Mouse (Mus musculus) kidney, embryonic 16.5 days (tissue): ENCODE measurements at regions not wholly inside any gene's neighbourhood (a gene's known extent, or its start where the extent isn't known, plus 50 kb on each side); places are given as distances from the start of the nearest gene placed in this dataset.
"Not testable (repeated sequence)": the region's sequence is repeated elsewhere in the genome, so short reads cannot be mapped to it uniquely, and the experiment has no call there.

Experiments
- ATAC-seq: fragments of 200-750 bp; cut with Nextera tagmentation; 2 replicates; pipeline ENCODE4 v1.8.0; 2017; ENCODE audit warnings: moderate TSS enrichment; ENCODE audit not compliant: low FRiP score, low TSS enrichment
- H3K27ac ChIP-seq: fragments of 300-500 bp; sonication (generic); 2 replicates; pipeline ENCODE4 v1.5.1; 2014; ENCODE audit warnings: low read length
- H3K27me3 ChIP-seq: fragments of 300-500 bp; sonication (generic); 2 replicates; pipeline ENCODE4 v1.6.1; 2014; ENCODE audit warnings: low read length, control low read depth, mixed read lengths; ENCODE audit not compliant: insufficient read depth
- H3K36me3 ChIP-seq: fragments of 300-500 bp; sonication (generic); 2 replicates; pipeline ENCODE4 v1.6.1; 2014; ENCODE audit warnings: low read length, control low read depth, mixed read lengths; ENCODE audit not compliant: insufficient read depth
- H3K4me1 ChIP-seq: fragments of 300-500 bp; sonication (generic); 2 replicates; pipeline ENCODE4 v1.6.1; 2014; ENCODE audit warnings: low read length, control low read depth, mixed read lengths; ENCODE audit not compliant: insufficient read depth
- H3K4me2 ChIP-seq: fragments of 300-500 bp; sonication (generic); replicated peaks from 2 replicates; pipeline ENCODE4 v1.6.1; 2014; ENCODE audit warnings: low read depth, low read length
- H3K4me3 ChIP-seq: fragments of 300-500 bp; sonication (generic); 2 replicates; pipeline ENCODE4 v1.5.1; 2014; ENCODE audit warnings: mild to moderate bottlenecking, low read length
- H3K9ac ChIP-seq: fragments of 300-500 bp; sonication (generic); replicated peaks from 2 replicates; pipeline ENCODE4 v1.6.1; 2014; ENCODE audit warnings: low read length
- H3K9me3 ChIP-seq: fragments of 300-500 bp; sonication (generic); 2 replicates; pipeline ENCODE4 v1.6.1; 2016; ENCODE audit warnings: low read length, control low read depth
- WGBS: fragments of 180-500 bp; shearing (Covaris S2); extraction: QIAGEN DNeasy Blood & Tissue Kit; methylation state at CpG from one replicate; pipeline ENCODE4 v1.1.7; 2014; 5-methylcytosine and 5-hydroxymethylcytosine counted together

GRCm38 (mm10) chr2:64458171-64458570, 360.3 kb upstream of the Fign start:
- 65% methylated on average over 5 of the region's 5 CpGs for WGBS

GRCm38 (mm10) chr2:64452690-64453089, 354.9 kb upstream of the Fign start:
- 84% methylated on average over 6 of the region's 6 CpGs for WGBS
- Histone ChIP-seq H3K9ac (no peak overlapping the region), H3K27ac (no peak overlapping the region), H3K4me2 (no peak overlapping the region), H3K4me1 (no peaks in the 10 kb centered on the region), H3K36me3 (no peaks in the 10 kb centered on the region), H3K4me3 (no peak overlapping the region), H3K9me3 (no peaks in the 10 kb centered on the region), H3K27me3 (no peaks in the 10 kb centered on the region)
- ATAC-seq = no peak

More at GRCm38 (mm10) chr2:64458171-64458570, 360.3 kb upstream of the Fign start:
- no peaks in the 10 kb centered on the region for H3K9me3 ChIP-seq
- no peak overlapping the region for H3K9ac ChIP-seq
- no peaks in the 10 kb centered on the region for H3K27me3 ChIP-seq
- ATAC-seq = no peak
- no peak overlapping the region for H3K4me2 ChIP-seq
- H3K4me3 ChIP-seq = no peak overlapping the region
- no peak overlapping the region for H3K27ac ChIP-seq
- peaks cover 6% of the 10 kb centered on the region; the same call in 1 of the 2 replicates for H3K4me1 ChIP-seq
- no peaks in the 10 kb centered on the region for H3K36me3 ChIP-seq

GRCm38 (mm10) chr2:64451614-64452317, 353.9 kb upstream of the Fign start:
- Histone ChIP-seq H3K4me2 (no peak overlapping the region), H3K9ac (no peak overlapping the region), H3K4me3 (no peak overlapping the region), H3K27me3 (no peaks in the 10 kb centered on the region), H3K36me3 (no peaks in the 10 kb centered on the region), H3K27ac (no peak overlapping the region), H3K4me1 (no peaks in the 10 kb centered on the region), H3K9me3 (no peaks in the 10 kb centered on the region)
- WGBS = 73% methylated on average over 12 of the region's 12 CpGs
- no peak for ATAC-seq

- WGBS = 80% methylated on average over 3 of the region's 3 CpGs
- H3K36me3 ChIP-seq = no peaks in the 10 kb centered on the region
- H3K27me3 ChIP-seq = no peaks in the 10 kb centered on the region
- no peak for ATAC-seq
- H3K9me3 ChIP-seq = no peaks in the 10 kb centered on the region
- no peak overlapping the region for H3K4me2 ChIP-seq
- no peak overlapping the region for H3K9ac ChIP-seq
- no peaks in the 10 kb centered on the region for H3K4me1 ChIP-seq
- no peak overlapping the region for H3K4me3 ChIP-seq
- no peak overlapping the region for H3K27ac ChIP-seq
Measured at GRCm38 (mm10) chr2:64443171-64443570, 345.3 kb upstream of the Fign start.

GRCm38 (mm10) chr2:64440961-64441360, 343.1 kb upstream of the Fign start:
- Histone ChIP-seq H3K4me1 (no peaks in the 10 kb centered on the region), H3K9ac (no peak overlapping the region), H3K4me2 (no peak overlapping the region), H3K4me3 (no peak overlapping the region), H3K27me3 (no peaks in the 10 kb centered on the region), H3K27ac (no peak overlapping the region), H3K36me3 (no peaks in the 10 kb centered on the region), H3K9me3 (no peaks in the 10 kb centered on the region)
- WGBS = 86% methylated on average over 2 of the region's 2 CpGs
- ATAC-seq = no peak

- H3K4me2 ChIP-seq, ATAC-seq, H3K27ac ChIP-seq, H3K4me3 ChIP-seq, H3K9ac ChIP-seq, H3K9me3 ChIP-seq, H3K36me3 ChIP-seq, H3K4me1 ChIP-seq, H3K27me3 ChIP-seq: not testable (repeated sequence)
Measured at GRCm38 (mm10) chr2:64417129-64417528, 319.3 kb upstream of the Fign start.

GRCm38 (mm10) chr2:64413846-64414245, 316.0 kb upstream of the Fign start:
- ATAC-seq = no peak

GRCm38 (mm10) chr2:64413263-64413662, 315.4 kb upstream of the Fign start:
- H3K36me3 ChIP-seq = no peaks in the 10 kb centered on the region
- H3K4me2 ChIP-seq = no peak overlapping the region
- H3K27me3 ChIP-seq = no peaks in the 10 kb centered on the region
- ATAC-seq = no peak
- no peak overlapping the region for H3K4me3 ChIP-seq
- H3K4me1 ChIP-seq = no peaks in the 10 kb centered on the region
- no peak overlapping the region for H3K9ac ChIP-seq
- no peak overlapping the region for H3K27ac ChIP-seq
- H3K9me3 ChIP-seq = 0 out of 2 replicates have a peak, but pooled peaks cover 2% of the 10 kb centered on the region

More at GRCm38 (mm10) chr2:64413846-64414245, 316.0 kb upstream of the Fign start:
- Histone ChIP-seq H3K36me3 (no peaks in the 10 kb centered on the region), H3K4me1 (no peaks in the 10 kb centered on the region), H3K4me2 (no peak overlapping the region), H3K4me3 (no peak overlapping the region), H3K27ac (no peak overlapping the region), H3K9ac (no peak overlapping the region), H3K9me3 (0 out of 2 replicates have a peak, but pooled peaks cover 2% of the 10 kb centered on the region), H3K27me3 (no peaks in the 10 kb centered on the region)
- 49% methylated on average over 1 of the region's 1 CpGs for WGBS

- no peaks in the 10 kb centered on the region for H3K9me3 ChIP-seq
- H3K36me3 ChIP-seq = no peaks in the 10 kb centered on the region
- 0 out of 2 replicates have a peak, but pooled peaks cover 3% of the 10 kb centered on the region for H3K4me1 ChIP-seq
- ATAC-seq = peak; percentile 90
- no peak overlapping the region for H3K9ac ChIP-seq
- no peaks in the 10 kb centered on the region for H3K27me3 ChIP-seq
- no peak overlapping the region for H3K4me3 ChIP-seq
- H3K27ac ChIP-seq = no peak overlapping the region
- no peak overlapping the region for H3K4me2 ChIP-seq
- WGBS = 47% methylated on average over 4 of the region's 4 CpGs
Measured at GRCm38 (mm10) chr2:64395946-64396345, 298.1 kb upstream of the Fign start.

GRCm38 (mm10) chr2:64394619-64395294, 296.9 kb upstream of the Fign start:
- Histone ChIP-seq H3K9me3 (no peaks in the 10 kb centered on the region), H3K4me3 (no peak overlapping the region), H3K4me1 (0 out of 2 replicates have a peak, but pooled peaks cover 3% of the 10 kb centered on the region), H3K9ac (no peak overlapping the region), H3K4me2 (no peak overlapping the region), H3K36me3 (no peaks in the 10 kb centered on the region), H3K27ac (no peak overlapping the region), H3K27me3 (no peaks in the 10 kb centered on the region)
- peak; percentile 39; the same call in 1 of the 2 replicates for ATAC-seq
- 37% methylated on average over 11 of the region's 11 CpGs for WGBS
